Mouse (Mus musculus) neutrophil, adult 5-6 weeks (primary cell): ENCODE results near the gene Lrrc20. TPM values are rescaled to one million over a fixed set of nuclear protein-coding genes. Genes with fewer than 3 reads are reported as not detected.
"Not testable (repeated sequence)": the region's sequence is repeated elsewhere in the genome, so short reads cannot be mapped to it uniquely, and the experiment has no call there.

Experiments used
- ATAC-seq: fragments of 151-379, 151-347 bp; 2 replicates; pipeline ENCODE4 v1.8.0; 2017; ENCODE audit warnings: mild to moderate bottlenecking, moderate TSS enrichment; ENCODE audit not compliant: insufficient number of reproducible peaks, poor library complexity, low FRiP score, severe bottlenecking; ENCODE audit errors: extremely low read depth
- total RNA-seq: library from RNA; stranded (forward); fragments of 200-1000 nt; gene quantifications from 2 replicates; pipeline ENCODE4 v1.2.3, GENCODE M21; 2017

The Lrrc20 gene
- total RNA-seq, 1 experiment from 2014 or later: 1.5 TPM

- ATAC-seq: no peak
Observed at GRCm38 (mm10) chr10:61550106-61550505, 74.5 kb downstream of the Lrrc20 start.

GRCm38 (mm10) chr10:61555155-61555554, 79.6 kb downstream of the Lrrc20 start:
- ATAC-seq: no peak

- no peak for ATAC-seq
Observed at GRCm38 (mm10) chr10:61558631-61559030, 83.0 kb downstream of the Lrrc20 start.

- ATAC-seq: no peak
Observed at GRCm38 (mm10) chr10:61559544-61559943, 83.9 kb downstream of the Lrrc20 start.

DNA sequence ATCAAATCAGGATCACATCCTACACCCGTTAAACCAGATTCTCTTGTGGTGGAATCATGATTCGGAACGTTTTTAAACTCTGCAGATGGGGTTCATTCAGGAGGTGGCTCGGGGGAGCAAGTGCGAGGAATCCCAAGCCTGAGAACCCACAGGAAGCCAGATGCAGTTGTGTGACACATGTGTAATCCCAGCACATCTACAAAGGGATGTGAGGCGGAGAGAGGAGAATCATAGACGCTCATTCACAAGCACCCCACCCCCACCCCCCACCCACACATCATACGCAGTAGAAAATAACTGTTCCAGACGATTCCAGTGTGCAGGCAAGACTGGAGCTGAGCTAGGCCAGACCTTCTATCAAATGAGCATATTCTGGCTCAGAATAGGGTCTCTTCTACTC, 87.9 kb downstream of the Lrrc20 start:
- no peak for ATAC-seq

- ATAC-seq: no peak
Observed at GRCm38 (mm10) chr10:61564408-61564807, 88.8 kb downstream of the Lrrc20 start.

GRCm38 (mm10) chr10:61570181-61570580, 94.6 kb downstream of the Lrrc20 start:
- no peak for ATAC-seq

DNA sequence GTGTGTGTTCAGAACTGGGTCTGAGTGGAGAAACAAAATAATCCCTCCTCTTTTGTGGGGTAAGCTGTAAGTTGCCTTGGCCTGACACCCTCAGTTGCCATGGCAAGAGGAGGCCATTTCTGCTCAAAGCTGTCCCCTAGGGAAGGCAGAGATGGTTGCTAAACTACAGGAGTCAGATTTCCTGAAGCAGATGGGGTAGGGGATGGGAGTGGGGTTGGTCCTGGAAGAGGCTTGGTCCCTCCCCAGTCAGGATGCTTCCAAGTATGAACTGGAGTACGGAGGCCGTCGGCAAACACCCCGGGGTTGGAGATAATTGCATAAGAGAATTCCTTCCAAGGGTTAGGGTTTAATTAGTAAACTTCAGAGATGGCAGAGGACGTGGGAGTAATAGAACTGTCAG, 96.5 kb downstream of the Lrrc20 start:
- no peak for ATAC-seq

- no peak for ATAC-seq
Observed at GRCm38 (mm10) chr10:61576120-61576767, 100.6 kb downstream of the Lrrc20 start.

DNA sequence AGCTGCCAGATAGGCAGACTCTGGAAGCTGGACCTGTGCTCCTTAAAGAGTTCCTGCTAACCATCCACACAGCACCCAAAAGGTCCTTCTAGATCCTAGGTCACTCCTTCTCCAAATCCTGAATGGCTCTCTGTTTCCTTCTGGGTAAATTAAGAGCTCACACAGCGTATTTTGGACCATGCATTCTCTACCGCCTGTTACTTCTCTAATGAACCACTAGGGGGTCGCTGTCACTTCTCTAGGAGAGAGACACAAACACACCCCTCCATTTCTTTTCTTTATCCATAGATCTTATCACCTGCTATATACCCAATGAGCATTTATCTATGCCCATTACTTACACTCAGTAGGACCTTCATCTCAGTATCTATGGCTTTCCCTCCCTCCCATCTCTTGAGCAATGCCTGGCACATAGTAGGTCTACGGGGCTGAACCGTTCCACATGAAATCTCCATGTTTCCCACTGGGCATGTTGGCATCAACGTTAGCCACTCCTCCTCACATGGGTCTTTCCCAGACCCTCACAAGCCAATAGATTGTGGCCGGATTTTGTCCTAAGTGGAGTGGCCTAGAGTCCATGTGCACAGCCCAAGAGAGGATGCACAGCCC, 111.7 kb downstream of the Lrrc20 start:
- no peak for ATAC-seq

GRCm38 (mm10) chr10:61597991-61598390, 122.4 kb downstream of the Lrrc20 start:
- no peak for ATAC-seq

GRCm38 (mm10) chr10:61599556-61600114, 124.0 kb downstream of the Lrrc20 start:
- ATAC-seq: no peak

DNA sequence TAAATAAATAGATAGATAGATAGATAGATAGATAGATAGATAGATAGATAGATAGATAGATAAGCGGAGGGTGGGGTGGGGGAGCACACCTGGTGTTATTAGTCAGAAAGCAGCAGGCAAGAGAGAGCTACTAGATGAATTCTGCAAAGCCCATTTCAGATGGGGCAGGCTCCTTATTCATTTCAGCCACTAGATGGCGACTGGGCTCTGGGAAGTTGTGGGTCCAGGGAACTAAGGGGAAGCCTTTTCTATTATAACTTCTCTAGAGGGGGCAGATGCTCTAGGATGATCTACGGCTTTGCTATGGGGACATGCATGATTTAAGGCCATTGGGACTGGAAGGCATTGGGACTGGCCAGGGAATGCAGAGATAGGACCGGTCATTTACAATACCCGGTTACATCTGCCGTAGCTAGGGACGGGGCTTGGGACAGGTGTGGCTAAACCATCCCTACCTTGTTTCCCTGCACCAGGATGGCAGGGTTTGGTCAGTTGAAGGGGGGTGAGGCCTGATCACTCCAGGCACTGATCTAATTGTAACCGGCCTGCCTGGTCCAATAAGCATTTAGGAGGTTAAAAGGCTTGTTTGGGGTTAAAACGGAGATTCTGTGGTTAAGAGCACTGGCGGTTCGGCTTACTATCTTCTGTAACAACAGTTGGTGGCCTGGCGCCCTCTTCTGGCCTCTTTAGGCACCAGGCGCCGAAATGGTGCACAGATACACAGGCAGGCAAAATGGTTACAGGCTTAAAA, 126.9 kb downstream of the Lrrc20 start:
- 0 out of 2 replicates have a peak, but pooled peaks have one; percentile 35 for ATAC-seq

- no peak for ATAC-seq
Observed at GRCm38 (mm10) chr10:61604376-61605065, 128.9 kb downstream of the Lrrc20 start.

DNA sequence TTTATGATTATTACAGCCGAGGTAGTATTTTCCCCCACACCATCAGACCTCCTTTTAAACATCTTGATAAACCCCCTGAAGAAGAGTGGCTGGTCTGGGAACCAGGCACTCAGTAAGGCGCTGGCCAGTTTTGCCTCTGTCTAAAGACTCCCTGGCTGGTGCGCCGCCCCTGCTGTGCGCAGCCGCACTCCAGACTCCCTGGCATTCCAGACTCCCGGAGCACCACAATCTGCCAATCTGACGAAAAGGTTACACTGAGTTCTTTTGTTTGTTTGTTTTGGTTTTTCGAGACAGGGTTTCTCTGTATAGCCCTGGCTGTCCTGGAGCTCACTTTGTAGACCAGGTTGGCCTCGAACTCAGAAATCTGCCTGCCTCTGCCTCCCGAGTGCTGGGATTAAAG, 129.8 kb downstream of the Lrrc20 start:
- not testable (repeated sequence) for ATAC-seq

- ATAC-seq: peak; percentile 60; the same call in 1 of the 2 replicates
Observed at GRCm38 (mm10) chr10:61605851-61606250, 130.2 kb downstream of the Lrrc20 start.

GRCm38 (mm10) chr10:61608233-61608632, 132.6 kb downstream of the Lrrc20 start:
- ATAC-seq: no peak

GRCm38 (mm10) chr10:61610650-61611235, 135.1 kb downstream of the Lrrc20 start:
- ATAC-seq: no peak

GRCm38 (mm10) chr10:61614311-61614710, 138.7 kb downstream of the Lrrc20 start:
- ATAC-seq: no peak
